Mouse (Mus musculus): Measurements from ENCODE around the gene Mcoln2. TPM values are rescaled to one million over a fixed set of nuclear protein-coding genes. Genes with fewer than 3 reads are reported as not detected.

Mcoln2 gene
- 0.38 and 0.59 TPM in 2 replicates for polyA plus RNA-seq (2012; rRNA removed)

DNA sequence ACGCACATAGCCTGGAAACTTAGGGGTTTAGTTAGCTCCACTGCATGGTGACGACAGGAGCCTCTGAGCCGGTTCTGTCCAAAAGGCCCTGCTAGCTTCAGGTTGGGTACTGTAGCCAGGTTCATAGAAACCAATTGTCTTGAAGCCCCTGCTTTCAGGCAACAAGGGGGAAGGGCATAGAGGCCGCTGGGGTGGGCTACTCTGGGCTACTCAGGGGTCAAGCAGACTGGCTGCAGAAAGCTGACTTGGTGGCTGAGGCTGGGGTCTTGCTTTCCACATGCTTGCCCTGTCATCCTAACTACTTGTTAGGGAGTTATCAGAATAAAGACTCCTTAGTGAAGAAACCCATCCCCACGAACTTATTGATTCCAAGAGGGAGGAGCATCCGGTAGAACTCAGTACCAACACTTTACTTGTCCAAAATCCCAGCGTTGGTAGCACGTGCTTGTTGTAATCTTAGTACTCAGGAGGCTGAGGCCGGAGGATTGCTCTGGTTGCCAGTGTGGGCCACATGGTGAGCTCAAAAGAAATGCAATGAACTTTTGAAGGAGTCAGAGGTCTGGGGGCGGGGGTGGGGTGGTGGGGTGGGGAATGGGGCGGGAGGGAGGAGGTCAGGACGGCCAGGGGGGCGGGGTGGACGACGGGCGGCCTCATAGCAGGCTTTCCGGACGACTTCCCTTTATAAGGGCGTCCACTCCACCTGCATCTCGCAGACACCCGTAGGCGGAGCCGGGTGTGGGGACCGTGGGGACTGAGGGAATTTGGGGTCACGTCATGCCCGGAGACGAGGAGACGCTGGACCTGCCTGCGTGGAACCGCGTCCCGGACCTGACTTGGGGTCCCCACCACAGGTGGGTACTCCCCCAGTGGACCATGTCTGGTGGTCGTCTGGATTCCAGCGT lies at the start of gene Mcoln2:
Gene Mcoln2 (plus strand): TSS at position 678 of the 902 bp plus-strand sequence.

GRCm38 (mm10) chr3:146107921-146108571 lies 41.6 kb upstream of the Mcoln2 start, which contains the start of gene Wdr63:
Gene Wdr63 (minus strand): TSS chr3:146108130.

DNA sequence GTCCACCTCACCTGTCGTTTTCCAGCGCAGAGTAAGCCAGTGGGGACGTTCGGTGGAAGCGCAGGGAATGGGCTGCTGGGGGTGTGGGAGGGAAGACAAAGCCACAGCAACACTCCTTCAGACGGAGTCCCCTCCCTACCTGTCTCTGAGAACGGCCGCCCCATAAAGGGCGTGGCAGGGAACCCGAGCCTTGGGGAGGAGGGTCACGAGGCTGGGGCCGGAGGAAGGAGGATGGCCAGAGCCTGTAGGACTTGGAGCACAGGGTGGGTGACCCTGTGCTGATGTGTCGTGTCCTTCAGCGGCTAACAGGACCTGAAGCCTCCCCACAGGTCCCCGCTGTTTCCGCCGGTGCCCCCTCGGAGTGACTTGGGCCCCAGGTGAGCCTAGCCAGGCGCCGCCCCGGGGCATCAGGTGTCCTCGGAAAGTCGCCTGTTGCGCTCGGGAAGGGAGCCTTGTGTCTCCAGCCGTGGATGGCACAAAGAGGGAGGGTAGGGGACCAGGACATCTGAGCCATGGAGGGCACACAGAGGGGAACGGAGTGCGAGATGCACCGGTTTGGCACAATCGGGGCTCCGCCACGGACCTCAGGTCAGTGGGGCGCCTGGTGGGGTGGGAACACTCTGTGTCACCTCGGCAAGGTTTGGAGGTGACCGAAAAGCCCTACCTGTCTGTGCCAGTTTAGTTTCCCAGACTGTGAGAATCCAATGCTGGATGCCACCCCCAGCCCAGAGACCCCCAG lies 32.2 kb upstream of the Mcoln2 start, which contains the start of gene Mcoln3:
Gene Mcoln3 (plus strand): TSS at position 193 of the 739 bp plus-strand sequence.

DNA sequence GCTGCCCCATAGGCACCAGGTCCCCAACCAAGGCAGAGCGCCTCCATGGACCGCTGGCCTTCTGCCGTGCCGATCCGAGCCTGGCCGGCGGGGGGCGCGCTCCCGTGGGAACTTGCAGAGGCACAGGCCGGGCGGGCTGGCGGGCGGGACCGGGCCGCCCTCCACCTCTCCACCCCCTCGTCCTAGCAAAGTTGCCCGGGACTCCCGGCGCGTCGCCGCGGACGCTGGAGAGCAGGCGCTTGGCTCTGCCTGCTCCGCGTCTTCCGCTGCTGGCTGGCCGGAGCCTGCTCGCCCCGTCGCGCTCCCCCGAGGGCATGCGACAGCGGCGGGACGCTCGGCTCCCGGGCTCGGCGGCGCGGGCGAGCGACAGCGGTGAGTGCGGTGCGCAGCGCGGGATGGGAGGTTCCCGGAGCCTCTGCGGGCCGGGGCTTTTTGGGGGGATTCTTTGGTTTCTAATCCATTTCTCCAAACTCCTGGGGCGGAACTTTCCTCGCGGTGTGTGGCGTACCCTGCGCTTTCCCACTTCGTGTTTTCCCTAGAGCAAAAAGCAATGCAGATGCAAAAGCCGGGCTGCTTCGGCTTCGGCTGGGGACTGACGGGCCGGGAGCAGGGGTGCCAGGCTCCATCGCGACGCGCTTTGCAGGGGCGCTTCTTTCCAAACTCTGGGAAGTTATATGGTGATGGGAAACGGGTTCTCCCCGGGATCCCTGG lies 71.3 kb downstream of the Mcoln2 start, which contains the start of gene Lpar3:
Gene Lpar3 (plus strand): TSS at position 188 of the 711 bp plus-strand sequence.

Other genes with a start within 250 kb of the Mcoln2 start
- 5.0 and 5.6 TPM in 2 replicates for gene Bcl10, start 227.0 kb upstream of the Mcoln2 start, polyA plus RNA-seq (2012; rRNA removed)
- gene 2410004B18Rik, start 211.8 kb upstream of the Mcoln2 start, polyA plus RNA-seq (2012; rRNA removed), result 19.3 and 19.4 TPM in 2 replicates
- 6.0 and 9.0 TPM in 2 replicates for gene Syde2, start 162.0 kb upstream of the Mcoln2 start, polyA plus RNA-seq (2012; rRNA removed)
- gene Wdr63, start 41.7 kb upstream of the Mcoln2 start, polyA plus RNA-seq (2012; rRNA removed), result 6.2 and 6.3 TPM in 2 replicates
- 0.08 and 0.25 TPM in 2 replicates for gene Mcoln3, start 32.4 kb upstream of the Mcoln2 start, polyA plus RNA-seq (2012; rRNA removed)
- 20.8 and 24.2 TPM in 2 replicates for gene Lpar3, start 71.1 kb downstream of the Mcoln2 start, polyA plus RNA-seq (2012; rRNA removed)